Mouse (Mus musculus): Measurements from ENCODE around the gene Chst11. TPM values are rescaled to one million over a fixed set of nuclear protein-coding genes. Genes with fewer than 3 reads are reported as not detected.

The Chst11 gene
- polyA plus RNA-seq, 1 experiment from 2014 or later = 0.98 TPM

DNA sequence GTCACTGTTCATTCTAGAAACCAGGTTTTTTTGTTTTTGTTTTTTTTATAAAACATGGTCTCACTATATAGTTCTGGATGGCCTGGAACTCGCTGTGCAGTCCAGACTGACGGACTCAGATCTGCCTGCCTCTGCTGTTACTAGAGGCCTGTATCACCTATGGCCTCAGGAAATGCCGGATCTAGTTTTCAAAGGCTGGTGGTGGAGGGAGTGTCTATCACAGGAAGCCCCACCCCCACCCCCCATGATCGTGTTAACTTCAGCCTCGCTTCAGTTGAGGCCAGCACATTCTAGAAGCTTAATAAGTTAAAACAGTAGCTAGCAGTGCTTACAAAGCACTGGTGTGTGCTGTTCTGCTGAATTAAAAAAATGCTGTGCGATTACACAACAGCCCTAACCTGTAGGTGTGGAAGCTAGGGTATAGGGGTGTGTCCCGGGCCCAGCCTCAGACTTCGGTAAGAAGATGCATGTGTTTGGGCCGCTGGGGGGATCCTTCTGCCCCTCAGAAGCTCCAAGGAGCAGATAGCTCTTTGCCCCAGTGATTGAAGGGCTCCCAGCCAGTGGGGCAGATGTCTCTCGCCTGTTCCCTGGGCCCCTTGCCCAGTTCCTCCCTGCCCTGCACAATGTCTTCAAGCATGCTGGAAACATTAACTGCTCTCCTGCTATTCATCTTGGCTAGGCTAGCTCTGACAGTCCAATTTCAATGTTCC is 176.5 kb downstream of the Chst11 start:
- Histone ChIP-seq H3K9ac (replicated peaks; ENCODE audit: low read depth) (no peak overlapping the region), H3K9me3 (ENCODE audit: low read length) (no peaks in the 10 kb centered on the region), H3K4me3 (ENCODE audit: low read depth, low read length) (no peak overlapping the region), H3K4me2 (replicated peaks; ENCODE audit: low read depth, low read length) (no peak overlapping the region), H3K27me3 (replicated peaks; ENCODE audit: insufficient read depth, low read length) (no peaks in the 10 kb centered on the region), H3K36me3 (ENCODE audit: insufficient read depth, low read length) (no peaks in the 10 kb centered on the region), H3K4me1 (ENCODE audit: insufficient read depth, low read depth, low read length) (no peaks in the 10 kb centered on the region), H3K27ac (ENCODE audit: low read length) (no peak overlapping the region)
- 38% methylated on average over 10 of the region's 10 CpGs for WGBS
- DNase-seq (ENCODE audit: low spot score) (peak; percentile 50), ATAC-seq (peak; percentile 49)
- TF ChIP-seq CTCF (IDR thresholded peaks at IDR 0.05) (no peak), EP300 (IDR thresholded peaks at IDR 0.05) (no peak)

DNA sequence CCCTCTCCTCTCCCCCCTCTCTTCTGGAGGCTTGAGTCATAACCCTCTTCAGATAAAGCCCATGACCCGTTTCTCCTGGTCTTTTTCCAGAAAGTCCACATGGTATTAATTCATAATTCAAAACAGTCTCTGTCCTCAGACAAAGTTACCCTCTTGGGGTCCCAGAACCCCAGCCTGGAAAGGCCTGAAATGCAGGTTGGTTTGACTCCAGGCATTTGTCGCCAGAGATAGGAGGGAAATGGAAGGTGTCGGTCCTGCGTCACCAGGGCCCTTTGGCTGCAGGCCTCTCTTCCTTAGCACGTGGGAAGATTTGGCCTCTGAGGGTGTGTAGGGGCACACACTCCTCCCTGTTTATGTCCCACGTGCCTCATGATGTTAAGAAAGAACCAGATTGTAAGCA is 178.6 kb downstream of the Chst11 start:
- H3K36me3 ChIP-seq (ENCODE audit: insufficient read depth, low read length) = no peaks in the 10 kb centered on the region
- 47% methylated on average over 6 of the region's 6 CpGs for WGBS
- H3K9ac ChIP-seq (replicated peaks; ENCODE audit: low read depth) = no peak overlapping the region
- H3K4me3 ChIP-seq (ENCODE audit: low read depth, low read length) = no peak overlapping the region
- H3K4me2 ChIP-seq (replicated peaks; ENCODE audit: low read depth, low read length) = no peak overlapping the region
- H3K4me1 ChIP-seq (ENCODE audit: insufficient read depth, low read depth, low read length) = no peaks in the 10 kb centered on the region
- no peaks in the 10 kb centered on the region for H3K9me3 ChIP-seq (ENCODE audit: low read length)
- DNase-seq (ENCODE audit: low spot score) = peak; percentile 18
- H3K27me3 ChIP-seq (replicated peaks; ENCODE audit: insufficient read depth, low read length) = no peaks in the 10 kb centered on the region
- no peak for ATAC-seq
- no peak overlapping the region for H3K27ac ChIP-seq (ENCODE audit: low read length)
- TF ChIP-seq EP300 (IDR thresholded peaks at IDR 0.05) (no peak), CTCF (IDR thresholded peaks at IDR 0.05) (no peak)

DNA sequence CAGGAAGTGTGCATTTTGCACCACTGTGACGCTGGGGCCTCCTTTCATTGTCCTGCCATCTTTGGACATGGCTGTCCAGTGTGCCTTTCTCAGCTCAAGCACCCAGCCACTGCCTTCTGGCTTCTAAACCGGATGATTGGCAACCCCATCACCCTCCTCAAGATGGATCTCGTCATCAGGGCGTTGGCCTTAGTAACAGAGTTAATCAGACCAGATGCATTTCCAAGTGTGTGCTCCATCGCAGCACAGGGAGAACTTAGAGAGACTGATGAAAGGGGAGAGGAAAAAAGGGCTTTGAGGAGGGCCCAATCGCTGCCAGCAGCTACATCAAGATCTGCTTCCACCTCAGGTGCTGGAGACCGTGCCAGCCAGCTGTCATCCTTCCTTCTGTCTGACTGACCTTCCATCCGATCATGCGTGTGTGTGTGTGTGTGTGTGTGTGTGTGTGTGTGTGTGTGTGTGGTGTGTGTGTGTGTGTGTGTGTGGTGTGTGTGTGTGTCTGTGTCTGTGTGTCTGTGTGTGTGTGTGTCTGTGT is 179.7 kb downstream of the Chst11 start:
- no peaks in the 10 kb centered on the region for H3K9me3 ChIP-seq (ENCODE audit: low read length)
- no peak overlapping the region for H3K4me3 ChIP-seq (ENCODE audit: low read depth, low read length)
- no peak overlapping the region for H3K27ac ChIP-seq (ENCODE audit: low read length)
- WGBS = 85% methylated on average over 8 of the region's 9 CpGs
- H3K4me1 ChIP-seq (ENCODE audit: insufficient read depth, low read depth, low read length) = no peaks in the 10 kb centered on the region
- H3K4me2 ChIP-seq (replicated peaks; ENCODE audit: low read depth, low read length) = no peak overlapping the region
- no peaks in the 10 kb centered on the region for H3K27me3 ChIP-seq (replicated peaks; ENCODE audit: insufficient read depth, low read length)
- ATAC-seq = no peak
- no peak overlapping the region for H3K9ac ChIP-seq (replicated peaks; ENCODE audit: low read depth)
- H3K36me3 ChIP-seq (ENCODE audit: insufficient read depth, low read length) = no peaks in the 10 kb centered on the region
- DNase-seq (ENCODE audit: low spot score) = no peak
- TF ChIP-seq EP300 (IDR thresholded peaks at IDR 0.05) = no peak
- no peak for TF ChIP-seq CTCF (IDR thresholded peaks at IDR 0.05)

DNA sequence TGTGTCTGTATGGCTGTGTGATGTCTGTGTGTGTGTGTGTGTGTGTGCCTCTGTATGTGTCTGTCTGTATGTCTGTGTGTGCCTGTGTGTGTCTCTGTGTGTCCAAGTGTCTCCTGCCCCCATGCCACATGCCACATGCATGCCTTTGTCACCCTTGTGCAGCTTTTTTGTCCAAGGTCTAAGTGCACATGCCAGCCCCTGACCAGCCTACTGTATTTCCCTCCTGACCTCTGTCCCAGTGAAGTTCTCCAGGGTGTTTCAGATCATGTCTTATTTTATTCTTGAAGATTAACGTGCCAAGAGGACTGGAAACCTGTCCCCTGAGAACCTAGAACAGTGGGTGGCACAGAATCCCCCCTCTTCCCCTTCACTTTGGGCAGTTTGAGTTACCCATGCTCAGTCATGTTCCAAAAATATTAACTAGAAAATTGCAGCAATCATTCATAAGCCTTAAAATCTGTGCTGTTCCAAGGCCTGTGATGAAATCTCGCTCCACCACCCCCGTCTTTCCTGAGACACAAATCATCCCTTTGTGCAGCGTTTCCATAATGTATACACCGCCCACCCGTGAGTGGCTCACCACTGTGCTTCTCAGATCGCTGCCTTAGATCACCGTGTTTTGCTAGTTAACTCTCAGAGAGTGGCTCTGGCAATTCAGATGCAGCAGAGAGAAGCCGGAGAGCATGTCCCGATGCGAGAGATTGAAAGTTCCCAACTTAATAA is 180.4 kb downstream of the Chst11 start:
- no peaks in the 10 kb centered on the region for H3K36me3 ChIP-seq (ENCODE audit: insufficient read depth, low read length)
- no peaks in the 10 kb centered on the region for H3K27me3 ChIP-seq (replicated peaks; ENCODE audit: insufficient read depth, low read length)
- H3K9me3 ChIP-seq (ENCODE audit: low read length) = no peaks in the 10 kb centered on the region
- H3K4me1 ChIP-seq (ENCODE audit: insufficient read depth, low read depth, low read length) = no peaks in the 10 kb centered on the region
- no peak overlapping the region for H3K9ac ChIP-seq (replicated peaks; ENCODE audit: low read depth)
- no peak overlapping the region for H3K27ac ChIP-seq (ENCODE audit: low read length)
- ATAC-seq (no peak), DNase-seq (ENCODE audit: low spot score) (no peak)
- H3K4me2 ChIP-seq (replicated peaks; ENCODE audit: low read depth, low read length) = no peak overlapping the region
- no peak overlapping the region for H3K4me3 ChIP-seq (ENCODE audit: low read depth, low read length)
- TF ChIP-seq EP300 (IDR thresholded peaks at IDR 0.05) = no peak
- TF ChIP-seq CTCF (IDR thresholded peaks at IDR 0.05) = no peak
- 71% methylated on average over 11 of the region's 11 CpGs for WGBS

DNA sequence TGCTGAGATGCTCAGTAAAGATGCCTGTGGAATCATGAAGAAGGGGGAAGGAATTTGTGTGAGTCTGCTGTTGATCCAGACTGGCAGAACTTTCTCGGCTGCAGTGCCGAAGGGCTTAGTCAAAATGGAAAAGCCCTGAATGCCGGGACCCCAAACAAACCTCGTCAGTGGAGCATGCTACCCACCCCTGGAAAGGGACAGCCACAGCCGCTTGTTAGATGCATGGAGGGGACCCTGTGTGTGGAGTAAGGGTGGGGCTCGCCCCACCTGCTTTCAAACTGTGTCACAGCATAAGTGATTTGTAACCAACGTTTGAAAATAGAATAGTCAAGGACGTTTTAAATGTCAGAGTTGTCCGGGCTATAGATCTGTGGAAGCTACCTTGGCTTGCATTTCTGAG is 181.0 kb downstream of the Chst11 start:
- WGBS = 79% methylated on average over 9 of the region's 9 CpGs
- Histone ChIP-seq H3K4me1 (ENCODE audit: insufficient read depth, low read depth, low read length) (no peaks in the 10 kb centered on the region), H3K27me3 (replicated peaks; ENCODE audit: insufficient read depth, low read length) (no peaks in the 10 kb centered on the region), H3K4me2 (replicated peaks; ENCODE audit: low read depth, low read length) (no peak overlapping the region), H3K9ac (replicated peaks; ENCODE audit: low read depth) (no peak overlapping the region), H3K4me3 (ENCODE audit: low read depth, low read length) (no peak overlapping the region), H3K27ac (ENCODE audit: low read length) (no peak overlapping the region), H3K9me3 (ENCODE audit: low read length) (no peaks in the 10 kb centered on the region), H3K36me3 (ENCODE audit: insufficient read depth, low read length) (no peaks in the 10 kb centered on the region)
- DNase-seq (ENCODE audit: low spot score) = no peak
- ATAC-seq = no peak
- TF ChIP-seq EP300 (IDR thresholded peaks at IDR 0.05) = no peak
- no peak for TF ChIP-seq CTCF (IDR thresholded peaks at IDR 0.05)

DNA sequence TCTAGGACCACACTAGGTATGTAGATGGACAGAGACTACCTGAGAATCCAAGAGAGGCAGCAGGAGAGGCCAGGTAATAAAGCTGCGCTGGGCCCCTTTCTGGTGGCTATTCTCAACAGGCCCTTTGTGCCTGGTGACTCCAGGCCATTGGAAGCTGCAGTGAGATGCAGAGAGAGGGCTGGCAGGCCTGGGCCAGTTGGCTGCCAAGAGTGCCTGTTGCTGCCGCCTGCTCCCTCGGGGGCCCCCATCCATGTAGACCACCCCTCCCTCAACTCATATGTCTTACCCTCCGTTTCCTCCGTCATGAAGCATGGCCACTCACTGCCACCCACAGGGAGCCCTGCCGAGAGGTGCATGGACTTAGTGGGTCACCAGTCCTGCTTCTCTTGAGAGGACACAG is 182.2 kb downstream of the Chst11 start:
- TF ChIP-seq CTCF (IDR thresholded peaks at IDR 0.05) (no peak), EP300 (IDR thresholded peaks at IDR 0.05) (no peak)
- 83% methylated on average over 6 of the region's 6 CpGs for WGBS

More for the DNA sequence above, 182.2 kb downstream of the Chst11 start:
- H3K4me1 ChIP-seq (ENCODE audit: insufficient read depth, low read depth, low read length) = no peaks in the 10 kb centered on the region
- H3K4me2 ChIP-seq (replicated peaks; ENCODE audit: low read depth, low read length) = no peak overlapping the region
- ATAC-seq (no peak), DNase-seq (ENCODE audit: low spot score) (no peak)
- H3K36me3 ChIP-seq (ENCODE audit: insufficient read depth, low read length) = no peaks in the 10 kb centered on the region
- no peaks in the 10 kb centered on the region for H3K9me3 ChIP-seq (ENCODE audit: low read length)
- H3K4me3 ChIP-seq (ENCODE audit: low read depth, low read length) = no peak overlapping the region
- H3K27ac ChIP-seq (ENCODE audit: low read length) = no peak overlapping the region
- no peak overlapping the region for H3K9ac ChIP-seq (replicated peaks; ENCODE audit: low read depth)
- no peaks in the 10 kb centered on the region for H3K27me3 ChIP-seq (replicated peaks; ENCODE audit: insufficient read depth, low read length)

Measured in lung, postnatal 0 days (tissue).